Mouse (Mus musculus): Measurements from ENCODE around the gene Adcy5.

The Adcy5 gene

GRCm38 (mm10) chr16:35319773-35320172 is 165.1 kb downstream of the Adcy5 start:
- no peak for DNase-seq

- DNase-seq = no peak
These were observed 175.8 kb downstream of the Adcy5 start for GRCm38 (mm10) chr16:35330451-35330850.

Measured in thymus, postnatal 4 days (tissue).